Mouse (Mus musculus) cerebellum, adult 2 months (tissue): ENCODE results near the gene Gm21865. TPM values are rescaled to one million over a fixed set of nuclear protein-coding genes. Genes with fewer than 3 reads are reported as not detected.
"Not testable (repeated sequence)": the region's sequence is repeated elsewhere in the genome, so short reads cannot be mapped to it uniquely, and the experiment has no call there.

Experiments used
- DNase-seq, 2 experiments: peaks; one replicate each; pipeline ENCODE4 v3.0.0; 2021
- H3K27ac ChIP-seq: fragments of 200-500 bp; 2 replicates; pipeline ENCODE4 v1.5.1; 2012; ENCODE audit warnings: low read length, control low read depth, inconsistent platforms; ENCODE audit not compliant: insufficient read depth
- H3K27me3 ChIP-seq: fragments of 200-500 bp; 2 replicates; pipeline ENCODE4 v1.6.1; 2012; ENCODE audit warnings: inconsistent platforms, mild to moderate bottlenecking, low read length, moderate library complexity; ENCODE audit not compliant: control insufficient read depth, insufficient read depth
- H3K4me1 ChIP-seq: fragments of 200-500 bp; 2 replicates; pipeline ENCODE4 v1.6.1; 2011; ENCODE audit warnings: low read length; ENCODE audit not compliant: control insufficient read depth, insufficient read depth
- H3K4me3 ChIP-seq: fragments of 200-500 bp; replicated peaks from 2 replicates; pipeline ENCODE3; 2011; ENCODE audit warnings: mild to moderate bottlenecking, low read depth, low read length, control low read depth; ENCODE audit not compliant: insufficient read depth
- WGBS: fragments of 180-500 bp; shearing (Covaris S2); methylation state at CpG from one replicate; pipeline ENCODE4 v1.1.7; 2018; 5-methylcytosine and 5-hydroxymethylcytosine counted together
- polyA plus RNA-seq: library from polyadenylated mRNA; depleted of rRNA; stranded (reverse); fragments of >200 nt; gene quantifications from 2 replicates; pipeline ENCODE4 v1.2.3, GENCODE M21; 2012; rRNA removed

Gene Gm21865
- polyA plus RNA-seq, result not detected in 2 replicates

DNA sequence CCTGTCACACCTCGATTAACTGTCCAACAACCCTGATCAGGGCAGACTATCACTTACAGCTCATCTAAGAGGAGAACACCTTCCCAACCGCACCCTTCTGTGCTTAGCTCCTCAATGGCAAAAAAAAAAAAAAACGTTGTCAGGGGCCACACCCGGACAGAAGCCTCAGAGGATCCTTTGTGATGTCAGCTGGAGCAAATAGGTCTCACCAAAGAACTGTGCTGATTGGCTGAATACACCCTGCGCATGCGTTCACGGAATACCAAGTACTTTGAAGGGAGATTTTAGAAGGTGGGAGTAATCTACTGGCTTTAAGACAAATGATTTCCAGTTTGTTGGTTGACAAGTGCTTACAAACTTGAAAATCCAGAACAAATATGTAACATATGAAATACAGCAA, at the start of gene Gm21865:
TSS of gene Gm21865 (minus strand) at position 101 of the 400 bp plus-strand sequence.
- not testable (repeated sequence) for H3K4me1 ChIP-seq, DNase-seq, H3K27me3 ChIP-seq, H3K27ac ChIP-seq, H3K4me3 ChIP-seq
- WGBS, result 73% methylated on average over 3 of the region's 7 CpGs

Other genes starting within 250 kb of the Gm21865 start
- gene Gm21882, start 64.6 kb upstream of the Gm21865 start, polyA plus RNA-seq, result not detected in 2 replicates